Mouse (Mus musculus) mouse embryonic stem cell (cell line): ENCODE data around the gene Fcgrt.
"Not testable (repeated sequence)": the region's sequence is repeated elsewhere in the genome, so short reads cannot be mapped to it uniquely, and the experiment has no call there.

Source experiments
- in situ Hi-C, 2 experiments: fragments of 300-500 bp; cut with MboI; formaldehyde crosslinking; loops; 1 replicate in 1 of 2; 3 replicates in 1 of 2; pipeline ENCODE4 v1.14.3; 2019 to 2020; ENCODE audit warnings: low sequenced_read_pairs in 2 of 2, low pct_unique_long_range_greater_than_20kb in 1 of 2, mixed read lengths in 1 of 2; ENCODE audit not compliant: unreplicated experiment in 1 of 2

The Fcgrt gene

DNA sequence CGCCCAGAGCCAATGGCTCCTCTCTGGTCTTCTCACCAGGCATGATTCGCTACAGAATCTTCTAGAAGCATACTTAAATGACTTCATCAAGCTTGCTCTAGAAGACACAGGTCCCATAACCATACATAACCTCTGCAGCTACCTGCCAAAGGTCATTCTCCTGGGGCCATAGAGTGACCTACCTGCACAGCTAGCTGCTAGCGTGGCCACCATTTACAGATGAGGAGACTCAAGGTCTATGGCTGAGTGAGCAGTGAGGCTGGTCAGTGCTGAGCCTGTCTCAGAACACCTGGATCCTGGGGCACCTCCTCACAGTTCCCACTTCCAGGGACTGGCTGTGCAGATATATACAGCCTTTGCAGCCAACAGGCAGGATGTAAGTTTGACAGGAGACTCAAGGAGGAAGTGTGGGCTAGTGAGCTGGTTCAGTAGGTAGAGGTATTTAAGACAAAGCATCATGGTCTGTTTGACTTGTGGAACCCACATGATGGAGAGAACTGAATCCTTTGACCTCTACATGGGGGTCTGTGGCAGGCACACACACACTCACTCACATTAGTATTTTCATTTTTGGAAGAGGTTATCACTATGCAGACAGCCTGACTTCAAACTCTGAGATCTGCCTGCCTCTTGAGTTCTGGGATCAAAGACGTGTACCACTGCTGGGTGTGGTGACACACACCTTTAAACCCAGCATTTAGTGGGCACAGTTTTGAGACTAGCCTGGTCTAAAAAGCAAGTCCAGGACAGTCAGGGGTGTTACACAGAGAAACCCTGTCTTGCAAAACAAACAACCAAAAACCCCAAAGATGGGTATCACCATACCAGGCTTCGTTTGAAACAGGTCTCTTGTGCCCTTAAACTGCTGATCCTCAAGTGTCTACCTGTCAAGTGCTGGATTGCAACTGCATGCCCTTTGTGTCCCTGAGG is 16.4 kb upstream of the Fcgrt start:
- in situ Hi-C loops: no loop called here

DNA sequence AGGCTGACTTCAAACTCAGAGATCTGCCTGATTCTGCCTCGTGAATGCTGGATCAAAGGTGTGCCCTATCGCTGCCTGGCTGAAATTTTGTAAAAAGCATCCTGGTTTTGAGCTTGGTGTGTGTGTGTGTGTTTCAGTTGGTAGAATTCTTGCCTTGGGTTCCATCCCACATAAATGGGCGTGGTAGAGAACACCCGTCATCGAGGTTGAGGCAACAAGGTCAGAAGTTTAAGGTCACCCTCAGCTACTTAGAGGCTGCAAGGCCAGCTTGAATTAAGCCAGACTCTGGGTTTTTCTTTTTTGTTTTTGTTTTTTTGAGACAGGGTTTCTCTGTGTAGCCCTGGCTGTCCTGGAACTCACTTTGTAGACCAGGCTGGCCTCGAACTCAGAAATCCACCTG is 14.7 kb upstream of the Fcgrt start:
- in situ Hi-C loops: no loop called here

DNA sequence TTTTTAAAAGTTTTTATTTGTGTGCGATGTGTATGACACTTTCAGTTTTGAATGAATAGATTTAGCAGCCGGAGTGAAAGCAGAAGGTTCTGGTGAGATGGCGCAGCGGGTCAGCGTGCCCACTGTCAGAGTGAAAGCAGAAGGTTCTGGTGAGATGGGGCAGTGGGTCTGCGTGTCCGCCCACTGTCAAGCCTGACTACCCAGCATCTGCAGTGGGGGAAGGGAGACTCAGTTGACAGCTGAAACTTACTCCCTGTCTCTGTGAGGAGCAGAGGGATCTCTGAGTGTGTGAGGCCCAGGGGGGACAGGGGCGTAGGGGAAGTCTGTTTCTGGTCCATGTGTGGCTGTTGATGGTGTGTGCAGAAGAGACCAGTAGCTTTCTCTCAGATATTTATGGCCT is 13.9 kb upstream of the Fcgrt start:
- in situ Hi-C loops: no loop called here

DNA sequence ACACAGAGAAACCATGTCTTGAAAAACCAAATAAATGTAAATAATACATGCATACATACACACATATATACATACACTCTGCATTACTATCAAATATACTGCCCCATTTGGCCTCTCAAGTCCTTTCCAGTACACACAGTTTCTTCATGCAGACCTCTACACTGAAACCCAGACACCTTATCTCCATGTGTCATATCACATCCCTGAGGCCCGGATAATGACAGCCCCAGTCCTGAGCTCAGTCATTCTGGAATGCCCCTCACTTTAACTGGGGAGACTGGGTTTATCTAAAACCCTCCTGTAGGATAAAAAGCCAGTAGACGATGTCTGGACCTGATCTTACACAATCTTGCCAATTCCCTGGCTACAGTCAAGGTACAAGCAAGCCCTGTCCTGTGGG is 9.8 kb upstream of the Fcgrt start:
- in situ Hi-C loops: no loop called here

DNA sequence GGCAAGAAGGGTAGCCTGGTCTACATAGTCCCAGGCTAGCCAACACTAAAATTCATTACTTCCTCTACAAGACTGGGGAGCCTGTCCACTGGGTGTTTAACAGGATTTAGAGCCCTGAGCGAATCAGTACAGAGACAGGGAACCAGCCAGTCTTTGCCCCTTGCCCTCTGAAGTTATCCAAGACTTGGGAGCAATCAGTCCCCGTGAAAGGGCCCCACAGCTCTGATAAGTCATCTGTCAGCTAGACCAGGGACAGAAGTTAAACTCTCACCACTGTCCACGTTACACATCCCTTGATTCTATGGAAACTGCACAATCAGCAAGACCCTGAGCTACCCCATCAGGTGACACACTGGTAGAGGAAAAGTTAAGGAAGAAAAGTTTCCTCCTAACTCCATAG is 8.9 kb upstream of the Fcgrt start:
- in situ Hi-C loops: no loop called here

DNA sequence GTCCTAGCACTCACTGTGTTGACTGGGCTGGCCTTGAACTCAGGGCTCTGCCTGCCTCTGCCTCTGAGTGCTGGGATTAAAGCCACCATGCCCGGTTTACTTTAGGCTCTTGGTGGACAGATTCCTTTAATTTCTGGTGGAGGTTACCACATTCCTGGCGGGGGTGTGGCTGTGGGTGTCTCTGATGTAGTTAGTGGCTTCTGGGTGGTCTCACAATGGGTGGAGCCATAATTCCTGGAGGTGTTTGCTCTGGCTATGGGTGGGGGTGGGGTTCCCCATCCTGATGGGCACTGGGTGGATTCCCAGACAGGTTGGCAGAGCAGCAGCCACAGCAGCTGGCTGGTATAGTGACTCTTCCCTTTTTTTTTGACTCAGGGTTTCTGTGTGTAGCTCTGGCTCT is 8.3 kb upstream of the Fcgrt start:
- in situ Hi-C loops: no loop called here

DNA sequence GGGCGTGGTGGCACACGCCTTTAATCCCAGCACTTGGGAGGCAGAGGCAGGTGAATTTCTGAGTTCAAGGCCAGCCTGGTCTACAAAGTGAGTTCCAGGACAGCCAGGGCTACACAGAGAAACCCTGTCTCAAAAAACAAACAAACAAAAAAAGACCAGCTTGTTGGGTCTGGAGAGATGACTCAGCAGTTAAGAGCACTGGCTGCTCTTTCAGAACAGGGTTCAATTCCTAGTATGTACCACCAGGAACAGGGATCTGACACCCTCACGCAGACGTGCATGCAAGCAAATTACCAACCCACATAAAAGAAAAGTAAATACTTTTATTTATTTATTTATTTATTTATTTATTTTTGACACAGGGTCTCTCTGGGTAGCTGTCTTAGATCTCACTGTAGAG is 6.4 kb upstream of the Fcgrt start:
- in situ Hi-C loops: not testable (repeated sequence)

DNA sequence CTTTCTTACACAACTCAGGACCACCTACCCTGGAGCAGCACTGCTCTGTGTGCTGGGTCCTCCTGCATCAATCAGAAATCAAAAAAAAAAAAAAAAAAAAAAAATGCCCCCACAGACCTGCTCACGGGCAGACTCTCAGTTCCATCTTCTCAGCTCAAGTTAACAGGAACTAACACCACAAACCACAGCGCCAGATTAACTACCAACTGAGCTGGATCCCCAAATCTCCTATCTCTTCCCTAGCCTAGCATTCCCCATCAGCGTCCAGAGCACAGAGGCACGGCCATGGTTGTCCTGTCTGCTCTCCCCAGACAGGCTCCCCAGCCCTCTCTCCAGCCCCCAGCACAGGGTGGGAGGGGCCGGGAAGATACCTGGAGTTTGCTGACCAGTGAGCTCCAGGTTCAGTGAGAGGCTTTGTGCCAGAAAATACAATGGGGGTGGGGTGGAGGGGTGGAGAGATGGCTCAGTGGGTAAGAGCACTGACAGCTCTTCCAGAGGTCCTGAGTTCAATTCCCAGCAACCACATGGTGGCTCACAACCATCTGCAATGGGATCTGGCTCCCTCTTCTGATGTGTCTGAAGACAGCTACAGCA is 3.5 kb upstream of the Fcgrt start:
- in situ Hi-C loops: no loop called here

DNA sequence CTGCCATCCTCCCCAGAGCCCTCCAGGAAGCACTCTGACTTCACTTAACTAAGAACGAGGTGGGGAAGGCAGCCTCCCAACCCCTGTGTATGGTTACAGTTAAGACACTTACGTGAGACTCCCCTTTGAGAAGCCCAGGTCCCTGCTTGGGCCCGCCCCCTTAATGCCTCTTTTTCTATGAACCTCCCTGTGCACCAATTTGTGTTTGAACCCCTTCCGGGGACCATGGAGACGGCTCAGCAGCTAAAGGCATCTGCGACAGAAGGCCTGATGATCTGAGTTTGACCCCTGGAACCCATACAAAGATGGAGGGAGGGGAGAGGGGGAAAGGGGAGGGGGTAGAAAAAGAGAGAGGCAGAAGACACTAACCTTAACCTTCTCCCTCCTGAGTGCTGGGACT is 2.8 kb upstream of the Fcgrt start:
- in situ Hi-C loops: no loop called here

DNA sequence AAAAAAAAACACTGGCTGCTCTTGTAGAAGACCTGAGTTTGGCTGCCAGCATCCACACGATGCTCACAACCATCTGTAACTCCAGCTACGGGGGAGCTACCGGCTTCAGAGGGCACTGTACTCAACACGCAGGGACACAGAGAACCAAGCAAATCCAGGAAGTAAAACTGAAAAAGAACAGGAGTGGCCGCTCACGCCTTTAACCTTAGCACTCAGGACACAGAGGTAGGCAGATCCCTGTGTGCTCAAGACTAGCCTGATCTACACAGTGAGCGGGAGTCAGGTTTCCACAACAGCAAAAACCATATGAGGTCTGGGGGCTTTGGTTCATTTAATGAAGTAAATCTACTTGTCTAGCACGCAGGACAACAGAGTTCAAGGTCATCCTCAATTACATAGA is 1.8 kb upstream of the Fcgrt start:
- in situ Hi-C loops: no loop called here

DNA sequence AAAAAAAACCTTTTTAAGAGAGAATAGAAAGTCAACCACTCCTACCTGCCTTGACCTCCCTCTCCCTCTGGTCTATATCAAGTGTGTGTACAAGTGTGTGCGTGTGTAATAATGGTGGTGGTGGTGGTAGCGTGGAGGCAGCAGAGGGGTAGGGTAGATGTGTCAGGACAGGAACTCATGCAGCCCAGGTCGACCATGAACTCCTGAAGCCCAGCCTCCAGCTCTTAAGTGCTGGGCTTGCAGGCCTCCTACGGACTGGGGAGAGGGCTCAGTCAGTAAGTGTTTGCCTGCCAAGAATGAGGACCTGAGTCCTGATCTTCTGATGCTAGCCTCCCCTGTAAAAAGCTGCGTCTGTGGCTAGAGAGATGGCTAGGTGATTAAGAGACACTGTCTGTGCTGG is 1.3 kb upstream of the Fcgrt start:
- in situ Hi-C loops: no loop called here

DNA sequence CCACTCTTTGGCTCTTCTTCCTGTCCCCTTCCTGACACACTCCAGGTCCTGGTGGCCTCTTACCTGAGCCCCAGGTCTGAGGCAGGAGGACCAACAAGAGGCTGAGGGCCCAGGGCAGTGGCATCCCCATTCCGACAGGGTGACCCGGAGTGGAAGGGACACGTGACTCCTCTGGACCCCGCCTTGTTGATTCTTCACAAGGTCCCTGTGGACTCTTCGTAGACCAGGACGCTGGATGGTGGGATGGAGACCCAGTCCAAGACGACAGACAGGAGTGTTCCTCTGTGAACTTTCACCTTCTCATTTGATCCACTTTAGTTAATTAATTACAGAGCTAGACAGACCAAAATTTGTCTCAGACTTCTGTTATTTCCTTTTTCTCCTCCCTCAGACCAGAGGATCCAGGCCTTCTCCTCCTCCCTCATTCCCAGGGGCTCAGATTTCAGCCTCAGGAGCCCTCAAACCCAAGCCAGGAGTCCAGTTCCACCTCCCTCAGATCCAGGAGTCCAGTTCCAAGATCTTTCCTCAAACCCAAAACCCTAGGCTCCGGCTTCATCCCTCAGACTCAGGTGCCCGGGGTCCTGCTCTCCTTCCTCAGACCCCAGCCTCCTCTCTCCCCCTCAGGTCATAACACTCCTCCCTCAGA is 588 bp downstream of the Fcgrt start:
- in situ Hi-C loops: no loop called here

DNA sequence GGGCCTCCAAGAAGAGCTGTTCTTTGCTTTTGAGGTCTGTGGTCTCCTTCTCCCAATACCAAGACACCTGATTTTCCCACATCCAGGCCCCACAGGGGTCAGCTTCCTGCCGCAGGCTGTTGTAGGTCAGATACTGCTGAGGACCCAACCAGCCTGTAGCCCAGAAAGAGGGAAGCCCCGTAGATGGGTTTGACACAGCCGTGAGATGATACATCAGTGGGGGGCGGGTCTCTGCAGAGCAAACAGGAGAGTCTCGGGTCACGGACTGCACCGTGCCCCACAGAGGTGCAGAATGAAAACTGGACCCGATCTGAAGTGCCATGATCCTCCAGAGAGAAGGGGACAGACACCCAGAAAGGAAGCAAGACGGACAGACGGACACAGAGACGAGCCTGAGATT is 1.2 kb downstream of the Fcgrt start:
- in situ Hi-C loops: no loop called here

DNA sequence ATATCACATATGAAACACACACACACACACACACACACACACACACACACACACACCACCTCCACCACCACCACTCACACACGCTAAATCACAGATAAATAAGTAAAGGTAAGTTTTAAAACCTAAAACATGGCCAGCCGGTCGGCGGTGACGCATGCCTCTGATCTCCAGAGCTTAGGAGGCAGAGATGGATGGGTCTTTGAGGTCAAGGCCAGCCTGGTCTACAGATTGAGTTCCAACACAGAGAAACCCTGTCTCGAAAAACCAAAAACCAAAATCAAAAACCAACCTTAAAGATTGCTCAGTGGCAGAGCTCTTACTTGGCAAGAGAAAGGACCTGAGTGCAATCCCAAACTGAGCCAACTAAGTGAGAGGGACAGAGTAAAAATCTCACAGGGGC is 3.6 kb downstream of the Fcgrt start:
- in situ Hi-C loops: no loop called here

DNA sequence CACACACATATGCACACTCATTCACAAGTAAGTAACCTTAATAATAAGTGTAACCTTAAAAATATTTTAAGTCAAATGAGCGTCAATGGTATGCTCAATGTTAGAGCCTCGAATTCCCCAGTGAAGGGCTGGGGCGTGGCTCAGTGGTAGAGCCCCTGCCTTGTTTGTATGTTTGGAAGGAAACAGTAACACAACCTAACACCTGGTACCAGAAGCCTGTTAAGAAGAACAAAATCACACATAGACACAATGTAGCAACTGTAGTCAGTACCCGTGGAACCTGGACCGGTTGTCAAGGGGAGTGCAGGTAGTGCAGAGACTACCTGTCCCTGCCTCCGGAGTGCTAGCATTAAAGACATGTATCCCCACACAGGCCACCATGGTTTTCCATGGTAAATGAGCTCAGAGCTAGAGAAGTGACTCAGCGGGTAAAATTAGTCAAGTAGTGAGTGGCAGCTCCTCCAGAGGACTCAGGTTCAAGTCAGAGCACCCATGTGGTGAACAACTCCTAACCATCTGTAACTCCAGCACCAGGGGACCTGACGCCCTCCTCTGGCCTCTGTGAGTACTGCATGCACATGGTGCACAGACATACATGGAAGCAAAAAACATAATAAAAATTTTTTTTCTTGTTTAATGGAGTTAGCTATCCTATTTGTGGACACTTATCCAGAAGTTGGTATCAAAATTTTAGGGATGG is 5.0 kb downstream of the Fcgrt start:
- in situ Hi-C loops: no loop called here

DNA sequence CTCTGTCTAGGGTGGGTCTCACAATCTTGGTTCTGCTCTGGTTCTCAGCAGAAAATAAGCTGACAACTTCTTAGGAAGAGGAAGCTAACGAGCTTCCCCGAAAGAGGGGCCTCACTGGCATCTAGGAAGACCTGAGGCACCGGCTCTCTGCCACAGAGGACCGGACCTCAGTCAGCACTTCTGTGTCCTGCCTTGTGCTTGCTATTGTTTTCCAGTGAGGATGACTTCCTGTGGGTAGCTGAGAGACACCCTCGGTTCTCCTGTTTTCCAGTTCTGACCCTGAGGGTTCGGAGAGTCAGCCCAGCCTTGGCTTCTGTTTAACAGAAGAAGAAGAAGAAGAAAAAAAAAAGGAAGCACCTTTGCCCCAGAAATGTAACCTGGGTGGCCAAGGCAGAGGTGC is 6.2 kb downstream of the Fcgrt start:
- in situ Hi-C loops: no loop called here

DNA sequence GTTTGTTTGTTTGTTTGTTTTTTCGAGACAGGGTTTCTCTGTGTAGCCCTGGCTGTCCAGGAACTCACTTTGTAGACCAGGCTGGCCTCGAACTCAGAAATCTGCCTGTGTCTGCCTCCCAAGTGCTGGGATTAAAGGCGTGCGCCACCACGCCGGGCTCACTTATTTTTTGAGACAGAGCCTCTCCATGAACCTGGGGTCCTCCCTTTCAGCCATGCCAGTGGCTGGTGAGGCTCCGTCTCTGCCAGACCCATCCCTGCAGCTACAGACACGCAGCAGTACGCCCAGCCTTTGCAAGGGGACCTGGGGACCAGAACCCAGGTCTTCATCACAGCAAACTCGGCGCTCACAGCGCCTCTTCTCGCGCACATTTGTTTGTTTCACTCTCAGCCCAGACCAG is 7.7 kb downstream of the Fcgrt start:
- in situ Hi-C loops: not testable (repeated sequence)

DNA sequence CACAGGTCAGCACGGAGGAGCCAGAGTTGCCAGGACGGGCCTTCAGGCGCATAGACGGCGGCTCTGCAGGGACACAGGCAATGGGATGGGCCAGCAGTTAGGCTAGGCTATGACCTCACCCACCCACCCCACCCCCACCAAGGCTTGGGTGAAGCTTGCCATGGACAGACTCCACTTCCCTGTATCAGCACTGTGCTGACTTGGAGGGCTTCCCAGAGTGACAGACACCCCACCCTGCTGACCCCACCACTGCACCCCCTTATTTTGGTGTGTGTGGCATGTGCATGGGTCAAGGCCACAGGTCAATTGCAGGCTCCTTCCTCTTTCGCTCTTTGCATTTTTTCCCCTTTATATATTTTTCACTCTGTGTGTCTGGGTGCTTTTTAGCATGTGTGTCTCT is 8.3 kb downstream of the Fcgrt start:
- in situ Hi-C loops: no loop called here

DNA sequence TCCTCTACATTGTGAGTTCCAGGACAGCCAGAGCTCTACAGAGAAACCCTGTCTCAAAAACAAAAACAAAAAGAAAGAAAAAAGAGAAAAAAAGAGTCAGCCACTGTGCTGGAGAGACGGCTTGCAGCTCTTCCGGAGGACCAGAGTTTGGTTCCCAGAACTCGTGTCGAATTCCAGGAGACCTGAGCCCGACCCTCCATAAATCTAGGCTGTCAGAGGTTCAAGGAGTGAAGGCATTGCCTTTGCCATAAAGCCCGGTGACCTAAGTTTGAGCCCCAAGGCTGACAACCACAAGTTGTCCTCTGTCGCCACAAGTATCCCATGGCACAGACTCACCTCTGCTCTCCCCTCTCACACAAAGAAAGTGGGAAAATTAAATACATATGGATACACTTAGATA is 9.5 kb downstream of the Fcgrt start:
- in situ Hi-C loops: no loop called here
